Mouse (Mus musculus) embryonic fibroblast, embryonic 13.5 days (primary cell): ENCODE results near the gene Rtn1.

ENCODE experiments used
- CTCF ChIP-seq: IDR thresholded peaks from 2 replicates; pipeline ENCODE4 v1.5.1; 2011; ENCODE audit warnings: mild to moderate bottlenecking, control low read depth, low read length, moderate library complexity, borderline replicate concordance; ENCODE audit not compliant: insufficient read depth
- POLR2A ChIP-seq: IDR thresholded peaks from 2 replicates; pipeline ENCODE4 v1.6.1; 2011; ENCODE audit warnings: low read depth, mild to moderate bottlenecking, control low read depth, low read length, moderate library complexity

DNA sequence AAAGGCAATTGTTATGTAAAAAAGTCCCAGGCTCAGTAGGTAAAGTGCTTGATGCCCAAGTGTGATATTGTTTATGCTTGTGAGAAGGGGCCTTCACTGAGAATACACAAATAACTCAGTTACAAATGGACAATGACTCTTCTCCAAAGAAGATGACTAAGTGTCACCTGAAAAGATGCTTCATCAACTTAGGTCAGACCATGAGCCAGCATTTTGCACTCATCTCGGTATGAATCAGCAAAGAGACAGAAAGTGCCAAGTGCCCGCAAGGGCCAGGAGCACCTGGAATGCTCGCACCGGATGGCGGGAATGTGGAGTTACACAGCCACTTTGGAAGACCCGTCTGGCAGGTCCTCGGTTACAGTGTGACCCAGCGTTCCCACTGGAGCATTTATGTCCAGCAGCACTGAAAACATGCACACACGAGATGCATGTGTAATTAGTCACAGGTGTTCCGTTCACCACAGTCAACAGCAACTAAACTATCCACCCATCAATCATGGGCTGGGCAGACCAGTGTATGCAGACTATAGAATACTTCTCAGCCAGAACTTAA, 156.9 kb downstream of the Rtn1 start:
- TF ChIP-seq POLR2A (no peak), CTCF (no peak)
